Mouse (Mus musculus) macrophage (primary cell): Measurements from ENCODE around the gene Cpd. TPM values are rescaled to one million over a fixed set of nuclear protein-coding genes. Genes with fewer than 3 reads are reported as not detected.

Experiments
- H3K27ac ChIP-seq: fragments of 350-480 bp; formaldehyde crosslinking; 2 replicates; pipeline ENCODE4 v1.9.0; 2021
- H3K36me3 ChIP-seq: fragments of 350-480 bp; formaldehyde crosslinking; 2 replicates; pipeline ENCODE4 v1.9.0; 2021; ENCODE audit errors: inconsistent target
- H3K4me3 ChIP-seq: fragments of 350-480 bp; formaldehyde crosslinking; 2 replicates; pipeline ENCODE4 v1.9.0; 2021; ENCODE audit errors: inconsistent target
- H3K79me2 ChIP-seq: fragments of 350-480 bp; formaldehyde crosslinking; 2 replicates; pipeline ENCODE4 v1.9.0; 2021; ENCODE audit errors: inconsistent target
- WGBS: methylation state at CpG from one replicate; pipeline ENCODE4 v1.1.7; 2026; ENCODE audit warnings: inconsistent platforms; ENCODE audit not compliant: missing documents; 5-methylcytosine and 5-hydroxymethylcytosine counted together
- polyA plus RNA-seq: library from polyadenylated mRNA; stranded (reverse); fragments of 250-400 nt; gene quantifications from 3 replicates; pipeline ENCODE4 v1.2.4, GENCODE M21; 2018; ENCODE audit warnings: inconsistent platforms
- total RNA-seq, 78 experiments: library from RNA; depleted of rRNA; stranded (reverse); fragments of 250-400 nt; gene quantifications; 1 replicate in 9 of 78; 2 replicates in 24 of 78; 3 replicates in 43 of 78; 4 replicates in 2 of 78; pipeline ENCODE4 v1.2.4; 2018; ENCODE audit warnings: inconsistent platforms in 56 of 78

Gene Cpd
- total RNA-seq (2018; cell fraction: chromatin; rRNA removed) = 100 to 1,000 TPM in 10 of 26 experiments, 10 to 100 TPM in 16; 18.4 to 422 (median 76.5) TPM
- total RNA-seq (2018; cell fraction: cytosol; rRNA removed) = 100 to 1,000 TPM in 10 of 26 experiments, 10 to 100 TPM in 16; 44.0 to 154 (median 77.5) TPM
- total RNA-seq (2018; cell fraction: nucleus; rRNA removed) = 100 to 1,000 TPM in 19 of 26 experiments, 10 to 100 TPM in 7; 55.8 to 453 (median 182) TPM
- 25.6 to 94.3 TPM (median 28.7 TPM) in 3 replicates for polyA plus RNA-seq

GRCm38 (mm10) chr11:76846878-76847222 lies at the start of gene Cpd:
Gene Cpd (minus strand): TSS chr11:76847018.
- Histone ChIP-seq H3K36me3 (no peaks in the 10 kb centered on the region), H3K27ac (peak within 1 kb of the TSS; percentile 52), H3K79me2 (peaks cover 35% of the 10 kb centered on the region), H3K4me3 (peak within 1 kb of the TSS; percentile 48)
- under 1% methylated on average over 27 of the region's 29 CpGs for WGBS

GRCm38 (mm10) chr11:76896360-76896759 lies 49.5 kb upstream of the Cpd start:
- Histone ChIP-seq H3K27ac (no peak overlapping the region), H3K36me3 (no peaks in the 10 kb centered on the region), H3K4me3 (no peak overlapping the region), H3K79me2 (no peaks in the 10 kb centered on the region)
- WGBS = 93% methylated on average over 6 of the region's 6 CpGs

- Histone ChIP-seq H3K4me3 (no peak overlapping the region), H3K36me3 (no peaks in the 10 kb centered on the region), H3K27ac (no peak overlapping the region), H3K79me2 (no peaks in the 10 kb centered on the region)
- 22% methylated on average over 5 of the region's 5 CpGs for WGBS
Observed at GRCm38 (mm10) chr11:76894240-76894639, 47.4 kb upstream of the Cpd start.

- Histone ChIP-seq H3K4me3 (no peak overlapping the region), H3K36me3 (no peaks in the 10 kb centered on the region), H3K27ac (no peak overlapping the region), H3K79me2 (no peaks in the 10 kb centered on the region)
- WGBS = 6% methylated on average over 4 of the region's 4 CpGs
Observed at GRCm38 (mm10) chr11:76893570-76893969, 46.8 kb upstream of the Cpd start.

DNA sequence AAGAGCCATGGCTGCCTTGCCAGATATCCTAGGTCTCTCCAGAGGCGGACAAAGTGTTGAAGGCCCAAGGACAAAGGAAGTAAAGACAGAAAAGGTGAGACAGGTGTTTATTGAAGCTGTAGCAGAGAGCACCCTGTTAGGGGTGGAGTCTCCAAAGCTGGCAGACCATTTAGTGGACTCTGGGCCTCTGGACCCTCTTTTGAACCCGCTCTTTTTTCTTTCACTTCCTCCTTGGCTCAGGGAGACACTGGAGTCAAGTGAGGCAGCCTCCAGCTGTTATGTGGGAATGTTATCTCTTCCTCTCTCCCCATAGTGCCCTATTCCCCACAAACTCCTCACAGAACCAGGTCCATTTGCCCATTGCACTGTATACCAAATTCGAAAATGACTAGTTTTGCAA lies 46.2 kb upstream of the Cpd start:
- 72% methylated on average over 3 of the region's 3 CpGs for WGBS
- Histone ChIP-seq H3K36me3 (no peaks in the 10 kb centered on the region), H3K79me2 (no peaks in the 10 kb centered on the region), H3K4me3 (no peak overlapping the region), H3K27ac (no peak overlapping the region)

DNA sequence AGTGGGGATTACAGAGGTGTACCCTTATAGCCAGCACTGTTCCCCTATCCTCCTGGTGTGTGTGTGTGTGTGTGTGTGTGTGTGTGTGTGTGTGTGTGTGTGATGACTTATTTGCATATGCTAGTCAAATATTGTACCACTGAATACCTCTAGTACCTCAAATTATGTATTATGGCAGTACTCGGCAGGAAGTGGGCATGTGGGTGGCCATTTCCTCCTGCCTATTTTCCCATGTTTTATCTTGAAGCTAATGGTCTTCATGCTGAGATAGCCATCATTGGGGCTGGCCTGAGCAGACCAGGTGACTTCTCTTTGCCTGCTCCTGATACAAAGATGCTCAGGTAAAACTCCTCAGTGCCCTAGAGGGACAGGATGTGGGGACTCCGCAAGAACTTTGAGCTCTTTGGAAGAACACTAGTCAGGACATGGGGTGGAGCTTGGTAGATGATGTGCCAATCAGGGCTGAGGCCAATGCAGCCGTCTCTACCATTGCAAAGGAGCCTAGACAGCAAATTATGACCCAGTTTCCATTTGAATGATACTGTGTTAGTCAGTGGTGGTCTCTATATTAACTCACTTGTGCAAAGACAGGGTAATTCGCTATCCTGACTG lies 45.0 kb upstream of the Cpd start:
- 75% methylated on average over 4 of the region's 4 CpGs for WGBS
- no peaks in the 10 kb centered on the region for H3K79me2 ChIP-seq
- no peaks in the 10 kb centered on the region for H3K36me3 ChIP-seq
- no peak overlapping the region for H3K27ac ChIP-seq
- no peak overlapping the region for H3K4me3 ChIP-seq

- H3K79me2 ChIP-seq = no peaks in the 10 kb centered on the region
- WGBS = 92% methylated on average over 7 of the region's 7 CpGs
- H3K27ac ChIP-seq = no peak overlapping the region
Observed at GRCm38 (mm10) chr11:76891171-76891570, 44.4 kb upstream of the Cpd start.

DNA sequence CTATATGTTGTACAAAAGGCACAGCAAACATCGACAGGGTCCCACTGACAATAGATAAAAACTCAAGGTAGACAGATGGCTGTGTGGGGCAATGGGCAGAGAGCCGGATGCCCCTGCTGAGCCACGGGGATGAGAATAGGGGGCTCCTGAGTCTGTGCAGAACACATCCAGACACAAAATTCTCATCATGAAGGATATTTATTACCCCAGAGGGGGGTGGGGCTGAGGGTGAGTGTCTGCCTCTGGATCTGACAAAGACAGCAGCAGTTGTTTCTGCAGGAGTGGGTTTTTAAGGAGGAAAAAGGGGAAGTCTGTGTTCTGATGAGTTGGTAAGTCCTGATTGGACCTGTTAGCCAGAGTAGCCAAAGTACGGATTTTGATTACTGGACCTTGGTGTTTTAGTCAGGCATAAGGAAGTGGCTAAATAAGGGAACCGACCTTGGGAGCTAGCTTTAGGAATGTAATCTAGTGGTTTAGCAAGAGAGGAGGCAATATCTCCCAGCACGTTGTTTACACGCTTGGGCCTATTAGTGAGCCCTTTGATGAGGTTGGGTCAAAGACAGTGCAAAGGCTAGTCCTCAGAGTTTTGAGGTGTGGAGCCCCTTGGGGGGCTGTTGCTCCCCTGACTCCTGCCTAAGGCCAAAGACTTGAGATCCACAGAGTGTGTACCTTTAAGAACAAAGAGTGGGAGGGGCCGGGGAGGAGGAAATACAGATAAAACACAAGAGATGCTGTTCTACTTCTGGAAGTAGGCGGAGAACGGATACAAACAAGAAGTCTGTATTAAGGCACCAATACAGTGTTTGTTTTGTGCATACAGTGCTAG lies 42.7 kb upstream of the Cpd start:
- Histone ChIP-seq H3K36me3 (no peaks in the 10 kb centered on the region), H3K4me3 (no peak overlapping the region), H3K27ac (peak overlapping the region; percentile 13; the same call in 1 of the 2 replicates), H3K79me2 (no peaks in the 10 kb centered on the region)
- 48% methylated on average over 10 of the region's 10 CpGs for WGBS

More at GRCm38 (mm10) chr11:76891171-76891570, 44.4 kb upstream of the Cpd start:
- no peak overlapping the region for H3K4me3 ChIP-seq
- H3K36me3 ChIP-seq = no peaks in the 10 kb centered on the region

- Histone ChIP-seq H3K79me2 (no peaks in the 10 kb centered on the region), H3K36me3 (no peaks in the 10 kb centered on the region), H3K27ac (no peak overlapping the region), H3K4me3 (no peak overlapping the region)
- 68% methylated on average over 5 of the region's 5 CpGs for WGBS
Observed at GRCm38 (mm10) chr11:76884451-76884850, 37.6 kb upstream of the Cpd start.

GRCm38 (mm10) chr11:76879816-76880215 lies 33.0 kb upstream of the Cpd start:
- Histone ChIP-seq H3K36me3 (no peaks in the 10 kb centered on the region), H3K79me2 (no peaks in the 10 kb centered on the region), H3K4me3 (no peak overlapping the region), H3K27ac (no peak overlapping the region)
- 62% methylated on average over 5 of the region's 5 CpGs for WGBS

DNA sequence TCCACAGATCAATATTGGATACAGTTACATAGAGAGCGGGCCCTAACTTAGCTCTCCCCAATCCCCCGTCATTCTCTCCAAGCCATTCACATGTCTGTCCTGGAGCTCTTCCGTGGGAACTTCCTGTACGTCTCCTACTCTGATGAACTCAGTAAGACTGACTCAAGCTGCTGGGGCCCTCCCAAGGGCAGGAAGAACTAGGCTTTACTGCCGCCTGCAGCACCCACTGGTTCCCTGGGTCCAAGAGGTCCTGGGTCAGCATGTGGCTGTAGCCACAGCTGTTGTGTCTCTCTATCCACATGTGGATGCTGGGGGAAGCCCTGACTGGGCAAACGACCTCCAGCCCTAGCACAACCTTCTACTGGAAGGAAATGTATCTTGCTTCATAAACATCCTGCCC lies 27.9 kb upstream of the Cpd start:
- Histone ChIP-seq H3K27ac (no peak overlapping the region), H3K79me2 (no peaks in the 10 kb centered on the region), H3K36me3 (no peaks in the 10 kb centered on the region), H3K4me3 (no peak overlapping the region)
- 62% methylated on average over 6 of the region's 6 CpGs for WGBS

DNA sequence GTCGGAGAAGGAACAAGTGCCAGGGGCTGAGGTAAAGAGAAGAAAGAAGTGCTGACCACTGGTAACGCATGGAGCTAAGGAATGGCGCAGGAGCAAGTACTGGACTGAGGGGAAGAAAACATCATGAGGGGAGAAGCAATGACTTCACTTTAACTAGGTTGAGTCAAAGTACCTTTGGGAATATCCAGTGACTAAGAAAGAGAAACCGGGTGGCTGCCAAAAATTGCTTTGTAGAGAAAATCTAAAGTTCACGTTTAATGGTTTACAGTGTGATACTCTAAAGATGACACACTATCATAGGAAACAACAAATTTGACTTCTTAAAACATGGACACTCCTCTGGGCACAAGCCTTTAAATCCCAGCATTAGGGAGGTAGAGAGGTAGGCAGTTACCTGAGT lies 27.0 kb upstream of the Cpd start:
- Histone ChIP-seq H3K36me3 (no peaks in the 10 kb centered on the region), H3K79me2 (no peaks in the 10 kb centered on the region), H3K4me3 (no peak overlapping the region), H3K27ac (no peak overlapping the region)
- 94% methylated on average over 5 of the region's 5 CpGs for WGBS

DNA sequence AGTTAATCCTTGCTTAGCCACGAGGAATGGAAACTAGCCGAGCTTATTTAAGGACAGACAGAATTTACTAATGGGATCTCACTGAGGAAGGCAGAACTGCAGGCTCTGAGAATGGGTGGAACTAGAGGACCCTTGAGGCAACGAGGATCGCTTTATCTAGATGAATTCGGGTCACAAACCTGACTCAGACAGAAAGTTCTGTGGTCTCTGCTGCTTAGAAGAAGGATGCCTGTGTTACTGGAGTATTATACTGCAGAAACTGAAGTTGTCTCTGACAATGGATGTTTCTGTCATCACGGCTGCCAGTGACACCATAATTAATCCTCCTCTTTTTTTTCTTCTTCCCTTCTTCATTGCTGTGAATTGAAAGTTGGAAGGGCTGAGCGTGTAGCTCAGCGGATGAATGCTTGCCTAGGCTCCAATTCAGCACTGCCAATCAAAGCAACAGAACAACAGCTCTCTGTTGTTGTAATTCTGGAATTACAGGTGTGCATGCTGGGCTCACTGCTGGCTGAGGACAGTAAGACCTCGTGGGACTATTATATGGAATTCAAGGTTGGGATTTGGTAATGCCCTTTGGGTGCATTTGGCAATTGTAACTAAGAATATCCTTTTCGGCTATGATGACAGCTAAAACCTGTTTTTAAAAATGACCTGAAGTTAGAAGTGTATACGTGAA lies 25.9 kb upstream of the Cpd start:
- no peak overlapping the region for H3K4me3 ChIP-seq
- H3K27ac ChIP-seq = no peak overlapping the region
- 90% methylated on average over 10 of the region's 11 CpGs for WGBS
- no peaks in the 10 kb centered on the region for H3K36me3 ChIP-seq
- no peaks in the 10 kb centered on the region for H3K79me2 ChIP-seq

DNA sequence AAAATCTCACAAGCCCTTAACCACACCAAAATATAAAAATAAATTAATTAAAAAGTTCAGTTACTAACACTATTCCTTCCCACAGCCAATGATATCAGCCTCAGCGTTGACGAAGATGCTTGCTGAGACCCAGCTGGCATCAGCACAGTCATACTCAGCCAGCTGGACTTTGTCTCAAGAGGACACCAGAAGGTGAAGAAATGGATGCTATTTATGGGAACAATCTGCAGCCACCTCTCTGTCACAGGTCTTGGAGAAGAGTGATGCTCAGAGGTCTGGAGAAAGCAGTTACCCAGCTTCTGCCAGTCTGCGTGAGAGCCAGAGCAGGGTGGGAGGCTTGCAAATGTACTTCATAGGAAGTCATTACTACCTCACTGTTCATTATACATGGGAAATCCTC lies 14.4 kb upstream of the Cpd start:
- H3K27ac ChIP-seq = no peak overlapping the region
- H3K4me3 ChIP-seq = no peak overlapping the region
- no peaks in the 10 kb centered on the region for H3K79me2 ChIP-seq
- H3K36me3 ChIP-seq = no peaks in the 10 kb centered on the region
- WGBS = 95% methylated on average over 3 of the region's 3 CpGs

GRCm38 (mm10) chr11:76859261-76859660 lies 12.4 kb upstream of the Cpd start:
- no peak overlapping the region for H3K4me3 ChIP-seq

More at GRCm38 (mm10) chr11:76859261-76859660, 12.4 kb upstream of the Cpd start:
- peak overlapping the region; percentile 55 for H3K27ac ChIP-seq
- no peaks in the 10 kb centered on the region for H3K36me3 ChIP-seq
- 3% methylated on average over 5 of the region's 5 CpGs for WGBS
- no peaks in the 10 kb centered on the region for H3K79me2 ChIP-seq
